Mouse (Mus musculus): ENCODE measurements around the gene Dnah12.

DNA sequence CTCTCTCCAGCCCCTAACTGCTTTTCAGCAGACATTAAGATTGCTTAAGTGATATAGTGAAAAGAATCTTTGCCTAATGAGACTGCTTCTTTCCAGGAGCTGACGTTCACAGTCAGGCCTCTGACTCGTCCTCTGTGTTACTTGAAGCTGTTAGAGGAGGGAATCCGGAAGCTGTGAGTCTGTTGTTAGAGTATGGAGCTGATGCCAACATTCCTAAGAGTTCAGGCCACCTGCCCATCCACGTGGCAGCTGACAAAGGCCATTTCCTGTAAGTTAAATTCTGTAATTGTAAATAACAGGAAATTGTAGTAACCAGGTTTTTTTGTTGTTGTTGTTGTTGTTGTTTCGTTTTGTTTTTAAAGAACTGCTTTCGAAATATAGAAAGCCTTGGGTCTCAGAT, 218.1 kb downstream of the Dnah12 start:
- TF ChIP-seq POLR2A (IDR thresholded peaks at IDR 0.05; ENCODE audit: low read depth, low read length) (no peak), CTCF (IDR thresholded peaks at IDR 0.05; ENCODE audit: extremely low read depth, insufficient read length, insufficient replicate concordance, low read depth, low read length) (no peak)

Data from small intestine, adult 2 months (tissue).